Mouse (Mus musculus): ENCODE measurements around the gene Olfr507. TPM values are rescaled to one million over a fixed set of nuclear protein-coding genes. Genes with fewer than 3 reads are reported as not detected.

Olfr507 gene
- polyA plus RNA-seq, 1 experiment from 2014 or later = not detected

Other genes starting within 250 kb of the Olfr507 start
- not detected in 2 replicates for gene Olfr495, start 228.6 kb upstream of the Olfr507 start, polyA plus RNA-seq (2015; fragmentation: Nextera tagmentation; extraction: Ambion mirVana)
- not detected in 2 replicates for gene Olfr497, start 201.4 kb upstream of the Olfr507 start, polyA plus RNA-seq (2015; fragmentation: Nextera tagmentation; extraction: Ambion mirVana)
- not detected in 2 replicates for gene Olfr498, start 156.5 kb upstream of the Olfr507 start, polyA plus RNA-seq (2015; fragmentation: Nextera tagmentation; extraction: Ambion mirVana)
- gene Olfr502, start 96.7 kb upstream of the Olfr507 start, polyA plus RNA-seq (2015; fragmentation: Nextera tagmentation; extraction: Ambion mirVana) = not detected in 2 replicates
- gene Olfr503, start 77.3 kb upstream of the Olfr507 start, polyA plus RNA-seq (2015; fragmentation: Nextera tagmentation; extraction: Ambion mirVana) = not detected in 2 replicates
- gene Olfr504, start 56.0 kb upstream of the Olfr507 start, polyA plus RNA-seq (2015; fragmentation: Nextera tagmentation; extraction: Ambion mirVana) = not detected in 2 replicates
- gene Olfr506, start 11.0 kb upstream of the Olfr507 start, polyA plus RNA-seq (2015; fragmentation: Nextera tagmentation; extraction: Ambion mirVana) = not detected in 2 replicates
- not detected in 2 replicates for gene Olfr508, start 8.2 kb downstream of the Olfr507 start, polyA plus RNA-seq (2015; fragmentation: Nextera tagmentation; extraction: Ambion mirVana)
- gene Olfr509, start 30.1 kb downstream of the Olfr507 start, polyA plus RNA-seq (2015; fragmentation: Nextera tagmentation; extraction: Ambion mirVana) = 0.05 and 0.09 TPM in 2 replicates
- not detected in 2 replicates for gene Olfr510, start 44.6 kb downstream of the Olfr507 start, polyA plus RNA-seq (2015; fragmentation: Nextera tagmentation; extraction: Ambion mirVana)
- gene Olfr512, start 91.5 kb downstream of the Olfr507 start, polyA plus RNA-seq (2015; fragmentation: Nextera tagmentation; extraction: Ambion mirVana) = not detected in 2 replicates
- gene Olfr513, start 129.2 kb downstream of the Olfr507 start, polyA plus RNA-seq (2015; fragmentation: Nextera tagmentation; extraction: Ambion mirVana) = not detected in 2 replicates
- not detected in 2 replicates for gene Olfr514, start 204.2 kb downstream of the Olfr507 start, polyA plus RNA-seq (2015; fragmentation: Nextera tagmentation; extraction: Ambion mirVana)
- gene Olfr516, start 228.7 kb downstream of the Olfr507 start, polyA plus RNA-seq (2015; fragmentation: Nextera tagmentation; extraction: Ambion mirVana) = not detected in 2 replicates